Mouse (Mus musculus) heart, postnatal 0 days (tissue): Measurements from ENCODE around the gene Smg9.

Experiments used
- CTCF ChIP-seq: IDR thresholded peaks from 2 replicates; pipeline ENCODE4 v1.5.1; 2016; ENCODE audit warnings: antibody characterized with exemption, control low read depth, low read depth
- EP300 ChIP-seq: IDR thresholded peaks from 2 replicates; pipeline ENCODE4 v1.6.1; 2016; ENCODE audit warnings: antibody characterized with exemption, low read depth

DNA sequence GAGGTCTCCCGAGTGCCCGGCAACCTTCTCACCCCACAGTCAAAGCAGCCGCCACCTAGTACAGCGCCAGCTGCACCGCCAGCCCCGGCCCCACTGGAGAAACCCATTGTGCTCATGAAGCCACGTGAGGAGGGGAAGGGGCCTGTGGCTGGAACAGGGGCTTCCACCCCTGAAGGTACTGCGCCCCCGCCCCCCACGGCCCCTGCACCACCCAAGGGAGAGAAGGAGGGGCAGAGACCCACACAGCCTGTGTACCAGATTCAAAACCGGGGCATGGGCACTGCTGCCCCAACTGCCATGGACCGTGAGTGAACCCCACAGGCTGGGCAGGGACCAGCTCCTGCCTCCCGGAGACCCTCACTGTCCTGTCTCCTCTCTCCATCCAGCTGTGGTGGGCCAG lies 6.2 kb downstream of the Smg9 start:
- TF ChIP-seq CTCF = no peak
- no peak for TF ChIP-seq EP300
